Mouse (Mus musculus): Measurements from ENCODE around the gene Mtus2. TPM values are rescaled to one million over a fixed set of nuclear protein-coding genes. Genes with fewer than 3 reads are reported as not detected.

Mtus2 gene
- polyA plus RNA-seq, 1 experiment from 2014 or later, result 6.9 TPM

GRCm38 (mm10) chr5:148083541-148083940, 126.4 kb downstream of the Mtus2 start:
- no peaks in the 10 kb centered on the region for H3K27me3 ChIP-seq
- H3K4me1 ChIP-seq (replicated peaks), result no peaks in the 10 kb centered on the region
- no peak overlapping the region for H3K4me3 ChIP-seq (replicated peaks)
- peaks cover 18% of the 10 kb centered on the region; the same call in 1 of the 2 replicates for H3K9me3 ChIP-seq
- WGBS, result 93% methylated on average over 1 of the region's 1 CpGs
- H3K27ac ChIP-seq, result no peak overlapping the region
- H3K36me3 ChIP-seq, result no peaks in the 10 kb centered on the region
- ATAC-seq (ENCODE audit: insufficient number of reproducible peaks, insufficient read depth, low FRiP score, low TSS enrichment, low read depth), result no peak
- H3K4me2 ChIP-seq, result no peak overlapping the region
- H3K9ac ChIP-seq (replicated peaks), result no peak overlapping the region

GRCm38 (mm10) chr5:148084766-148085165, 127.6 kb downstream of the Mtus2 start:
- Histone ChIP-seq H3K36me3 (no peaks in the 10 kb centered on the region), H3K9me3 (peaks cover 20% of the 10 kb centered on the region; the same call in 1 of the 2 replicates), H3K27ac (no peak overlapping the region), H3K4me3 (replicated peaks) (no peak overlapping the region), H3K4me2 (no peak overlapping the region), H3K4me1 (replicated peaks) (no peaks in the 10 kb centered on the region), H3K27me3 (no peaks in the 10 kb centered on the region), H3K9ac (replicated peaks) (no peak overlapping the region)
- no peak for ATAC-seq (ENCODE audit: insufficient number of reproducible peaks, insufficient read depth, low FRiP score, low TSS enrichment, low read depth)
- 83% methylated on average over 5 of the region's 5 CpGs for WGBS

- Histone ChIP-seq H3K4me3 (replicated peaks) (no peak overlapping the region), H3K27me3 (no peaks in the 10 kb centered on the region), H3K4me1 (replicated peaks) (no peaks in the 10 kb centered on the region), H3K9me3 (peaks cover 10% of the 10 kb centered on the region; the same call in 1 of the 2 replicates), H3K9ac (replicated peaks) (no peak overlapping the region), H3K27ac (no peak overlapping the region), H3K4me2 (no peak overlapping the region), H3K36me3 (no peaks in the 10 kb centered on the region)
- ATAC-seq (ENCODE audit: insufficient number of reproducible peaks, insufficient read depth, low FRiP score, low TSS enrichment, low read depth), result no peak
- WGBS, result 76% methylated on average over 3 of the region's 3 CpGs
These were observed 130.7 kb downstream of the Mtus2 start for GRCm38 (mm10) chr5:148087796-148088195.

- peaks cover 5% of the 10 kb centered on the region; the same call in 1 of the 2 replicates for H3K9me3 ChIP-seq
- no peak overlapping the region for H3K9ac ChIP-seq (replicated peaks)
- no peak for ATAC-seq (ENCODE audit: insufficient number of reproducible peaks, insufficient read depth, low FRiP score, low TSS enrichment, low read depth)
- no peak overlapping the region for H3K4me3 ChIP-seq (replicated peaks)
- no peaks in the 10 kb centered on the region for H3K27me3 ChIP-seq
- no peak overlapping the region for H3K27ac ChIP-seq
- 84% methylated on average over 11 of the region's 11 CpGs for WGBS
- no peaks in the 10 kb centered on the region for H3K4me1 ChIP-seq (replicated peaks)
- H3K4me2 ChIP-seq, result no peak overlapping the region
- no peaks in the 10 kb centered on the region for H3K36me3 ChIP-seq
These were observed 133.2 kb downstream of the Mtus2 start for GRCm38 (mm10) chr5:148090191-148090821.

- no peak overlapping the region for H3K4me3 ChIP-seq (replicated peaks)
- no peak overlapping the region for H3K4me2 ChIP-seq
- no peaks in the 10 kb centered on the region for H3K4me1 ChIP-seq (replicated peaks)
- H3K27me3 ChIP-seq, result no peaks in the 10 kb centered on the region
- no peaks in the 10 kb centered on the region for H3K9me3 ChIP-seq
- no peak overlapping the region for H3K27ac ChIP-seq
- WGBS, result 50% methylated on average over 10 of the region's 10 CpGs
- ATAC-seq (ENCODE audit: insufficient number of reproducible peaks, insufficient read depth, low FRiP score, low TSS enrichment, low read depth), result no peak
- H3K36me3 ChIP-seq, result no peaks in the 10 kb centered on the region
- no peak overlapping the region for H3K9ac ChIP-seq (replicated peaks)
These were observed 137.5 kb downstream of the Mtus2 start for GRCm38 (mm10) chr5:148094640-148095039.

GRCm38 (mm10) chr5:148099356-148099755, 142.2 kb downstream of the Mtus2 start:
- no peak for ATAC-seq (ENCODE audit: insufficient number of reproducible peaks, insufficient read depth, low FRiP score, low TSS enrichment, low read depth)
- H3K27me3 ChIP-seq, result no peaks in the 10 kb centered on the region
- no peak overlapping the region for H3K27ac ChIP-seq
- WGBS, result 90% methylated on average over 9 of the region's 9 CpGs
- H3K36me3 ChIP-seq, result no peaks in the 10 kb centered on the region
- no peaks in the 10 kb centered on the region for H3K4me1 ChIP-seq (replicated peaks)
- no peak overlapping the region for H3K4me3 ChIP-seq (replicated peaks)
- no peak overlapping the region for H3K9ac ChIP-seq (replicated peaks)
- H3K9me3 ChIP-seq, result no peaks in the 10 kb centered on the region
- H3K4me2 ChIP-seq, result no peak overlapping the region

GRCm38 (mm10) chr5:148107324-148107723, 150.2 kb downstream of the Mtus2 start:
- ATAC-seq (ENCODE audit: insufficient number of reproducible peaks, insufficient read depth, low FRiP score, low TSS enrichment, low read depth), result no peak
- H3K27me3 ChIP-seq, result no peaks in the 10 kb centered on the region; the same call in 1 of the 2 replicates
- no peaks in the 10 kb centered on the region for H3K9me3 ChIP-seq
- no peak overlapping the region for H3K4me3 ChIP-seq (replicated peaks)
- H3K4me1 ChIP-seq (replicated peaks), result no peaks in the 10 kb centered on the region
- H3K9ac ChIP-seq (replicated peaks), result no peak overlapping the region
- no peaks in the 10 kb centered on the region for H3K36me3 ChIP-seq
- 86% methylated on average over 6 of the region's 6 CpGs for WGBS
- no peak overlapping the region for H3K4me2 ChIP-seq
- H3K27ac ChIP-seq, result no peak overlapping the region

- Histone ChIP-seq H3K27ac (no peak overlapping the region), H3K4me3 (replicated peaks) (no peak overlapping the region), H3K9ac (replicated peaks) (no peak overlapping the region), H3K9me3 (no peaks in the 10 kb centered on the region), H3K4me2 (no peak overlapping the region), H3K36me3 (no peaks in the 10 kb centered on the region), H3K4me1 (replicated peaks) (no peaks in the 10 kb centered on the region), H3K27me3 (no peaks in the 10 kb centered on the region; the same call in 1 of the 2 replicates)
- WGBS, result 56% methylated on average over 7 of the region's 7 CpGs
- no peak for ATAC-seq (ENCODE audit: insufficient number of reproducible peaks, insufficient read depth, low FRiP score, low TSS enrichment, low read depth)
These were observed 150.8 kb downstream of the Mtus2 start for GRCm38 (mm10) chr5:148107890-148108289.

GRCm38 (mm10) chr5:148108314-148108713, 151.2 kb downstream of the Mtus2 start:
- H3K9me3 ChIP-seq, result no peaks in the 10 kb centered on the region
- H3K9ac ChIP-seq (replicated peaks), result no peak overlapping the region
- ATAC-seq (ENCODE audit: insufficient number of reproducible peaks, insufficient read depth, low FRiP score, low TSS enrichment, low read depth), result no peak
- no peaks in the 10 kb centered on the region for H3K36me3 ChIP-seq
- 56% methylated on average over 9 of the region's 9 CpGs for WGBS
- H3K4me1 ChIP-seq (replicated peaks), result no peaks in the 10 kb centered on the region
- H3K27me3 ChIP-seq, result no peaks in the 10 kb centered on the region; the same call in 1 of the 2 replicates
- H3K4me3 ChIP-seq (replicated peaks), result no peak overlapping the region
- no peak overlapping the region for H3K27ac ChIP-seq
- H3K4me2 ChIP-seq, result no peak overlapping the region

- Histone ChIP-seq H3K27me3 (no peaks in the 10 kb centered on the region), H3K36me3 (no peaks in the 10 kb centered on the region), H3K4me3 (replicated peaks) (no peak overlapping the region), H3K27ac (no peak overlapping the region), H3K9ac (replicated peaks) (no peak overlapping the region), H3K4me1 (replicated peaks) (no peaks in the 10 kb centered on the region), H3K4me2 (no peak overlapping the region), H3K9me3 (no peaks in the 10 kb centered on the region)
- 43% methylated on average over 15 of the region's 15 CpGs for WGBS
- ATAC-seq (ENCODE audit: insufficient number of reproducible peaks, insufficient read depth, low FRiP score, low TSS enrichment, low read depth), result no peak
These were observed 158.2 kb downstream of the Mtus2 start for GRCm38 (mm10) chr5:148115207-148115817.

- H3K9me3 ChIP-seq, result no peaks in the 10 kb centered on the region
- 69% methylated on average over 12 of the region's 12 CpGs for WGBS
- no peak for ATAC-seq (ENCODE audit: insufficient number of reproducible peaks, insufficient read depth, low FRiP score, low TSS enrichment, low read depth)
- H3K9ac ChIP-seq (replicated peaks), result no peak overlapping the region
- H3K4me1 ChIP-seq (replicated peaks), result no peaks in the 10 kb centered on the region
- no peaks in the 10 kb centered on the region for H3K36me3 ChIP-seq
- H3K27me3 ChIP-seq, result no peaks in the 10 kb centered on the region
- no peak overlapping the region for H3K4me2 ChIP-seq
- H3K4me3 ChIP-seq (replicated peaks), result no peak overlapping the region
- no peak overlapping the region for H3K27ac ChIP-seq
These were observed 167.2 kb downstream of the Mtus2 start for GRCm38 (mm10) chr5:148124354-148124753.

Data from limb, embryonic 12.5 days (tissue).